Mouse (Mus musculus): ENCODE measurements around the gene Pnlip. TPM values are rescaled to one million over a fixed set of nuclear protein-coding genes. Genes with fewer than 3 reads are reported as not detected.

Gene Pnlip
- polyA plus RNA-seq, 1 experiment, result 0.79 TPM

DNA sequence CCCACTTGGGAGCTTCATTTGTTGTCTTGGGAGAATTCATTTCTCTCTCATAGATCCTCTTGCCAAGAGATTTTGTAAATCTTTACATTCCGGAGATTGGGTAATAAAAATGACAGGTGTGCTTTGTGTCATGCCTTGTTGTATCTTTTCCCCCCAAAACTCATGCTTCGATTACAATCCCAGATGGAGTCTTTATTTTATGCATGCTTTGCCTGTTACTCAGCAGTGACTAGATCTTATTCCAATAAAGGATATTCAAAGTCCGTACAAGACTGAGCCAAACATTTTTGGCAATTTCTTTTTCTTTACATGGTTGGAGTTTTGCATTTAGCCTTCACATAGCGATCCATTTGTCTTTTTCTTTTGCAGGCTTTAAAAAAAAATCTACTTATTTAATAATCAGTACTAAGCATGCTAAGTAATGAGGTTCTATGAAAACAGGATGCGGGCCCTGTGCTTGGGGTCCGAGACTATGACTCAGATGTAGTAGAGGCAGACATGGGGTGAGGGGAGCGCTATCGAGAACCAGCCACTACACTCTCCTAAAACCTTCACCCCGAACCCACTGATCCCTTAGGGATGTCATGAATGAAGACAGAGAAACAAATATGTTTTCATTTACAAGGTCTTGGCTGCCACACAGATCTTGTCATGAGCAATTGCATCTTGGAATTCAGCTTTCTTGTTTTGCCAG lies 26.9 kb upstream of the Pnlip start:
- TF ChIP-seq CTCF (IDR thresholded peaks at IDR 0.05; ENCODE audit: control insufficient read depth, insufficient read depth, insufficient replicate concordance, low read depth, low read length), result no peak
- TF ChIP-seq POLR2A (IDR thresholded peaks at IDR 0.05; ENCODE audit: control insufficient read depth, low read depth, low read length), result no peak
- Histone ChIP-seq H3K4me1 (ENCODE audit: control insufficient read depth, insufficient read depth, low read length) (peaks cover 7% of the 10 kb centered on the region), H3K27ac (ENCODE audit: control insufficient read depth, insufficient read depth, low read depth, low read length) (no peak overlapping the region), H3K36me3 (ENCODE audit: control insufficient read depth, insufficient read depth, low read length) (no peaks in the 10 kb centered on the region), H3K4me3 (ENCODE audit: control insufficient read depth, low read depth, low read length) (no peak overlapping the region), H3K27me3 (ENCODE audit: control insufficient read depth, insufficient read depth, low read length) (no peaks in the 10 kb centered on the region)

DNA sequence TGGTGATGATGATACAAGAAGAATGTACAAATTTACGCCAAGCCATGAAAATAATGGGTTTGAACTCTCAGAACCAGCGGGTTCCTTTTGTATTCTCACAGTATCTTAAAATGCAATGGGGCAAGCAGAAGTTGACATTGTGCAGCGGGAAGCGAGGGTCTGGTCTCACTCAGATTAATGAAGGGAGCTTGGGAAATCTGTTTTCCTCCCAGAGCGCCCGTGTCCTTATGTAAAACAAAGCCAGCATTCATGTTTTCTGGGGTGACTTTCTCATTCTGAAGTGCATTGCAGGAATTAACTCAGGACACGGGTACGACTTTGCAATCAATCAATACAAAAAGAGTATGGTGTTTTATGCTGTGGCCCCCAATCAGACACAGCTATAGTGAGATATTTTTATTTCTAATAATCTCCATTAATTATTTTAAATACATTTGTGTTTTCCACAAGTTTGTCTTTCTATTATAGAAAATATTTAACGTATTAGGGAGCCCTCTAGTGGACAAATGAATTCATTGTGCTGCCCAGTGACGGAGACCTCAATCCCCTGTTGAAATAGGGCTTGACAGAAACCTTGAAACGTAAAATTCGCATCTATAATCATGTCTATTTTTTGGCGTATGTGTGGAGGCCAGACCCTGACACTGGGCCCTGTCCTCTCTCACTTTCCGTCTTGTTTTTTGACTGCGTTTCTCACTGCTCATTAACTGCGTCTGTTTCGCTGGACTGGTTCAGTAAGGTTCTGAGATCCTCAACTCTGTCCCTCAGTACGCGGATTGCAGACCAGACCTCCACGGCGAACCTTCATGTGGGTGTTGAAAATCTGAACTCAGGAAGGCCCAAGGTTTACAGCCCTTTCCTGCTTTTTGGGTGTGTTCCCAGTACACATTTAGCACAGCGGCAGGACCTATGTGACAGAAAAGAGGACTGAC lies 24.6 kb upstream of the Pnlip start:
- Histone ChIP-seq H3K36me3 (ENCODE audit: control insufficient read depth, insufficient read depth, low read length) (no peaks in the 10 kb centered on the region), H3K27ac (ENCODE audit: control insufficient read depth, insufficient read depth, low read depth, low read length) (no peak overlapping the region), H3K4me3 (ENCODE audit: control insufficient read depth, low read depth, low read length) (no peak overlapping the region), H3K27me3 (ENCODE audit: control insufficient read depth, insufficient read depth, low read length) (no peaks in the 10 kb centered on the region), H3K4me1 (ENCODE audit: control insufficient read depth, insufficient read depth, low read length) (peaks cover 3% of the 10 kb centered on the region)
- no peak for TF ChIP-seq CTCF (IDR thresholded peaks at IDR 0.05; ENCODE audit: control insufficient read depth, insufficient read depth, insufficient replicate concordance, low read depth, low read length)
- no peak for TF ChIP-seq POLR2A (IDR thresholded peaks at IDR 0.05; ENCODE audit: control insufficient read depth, low read depth, low read length)

DNA sequence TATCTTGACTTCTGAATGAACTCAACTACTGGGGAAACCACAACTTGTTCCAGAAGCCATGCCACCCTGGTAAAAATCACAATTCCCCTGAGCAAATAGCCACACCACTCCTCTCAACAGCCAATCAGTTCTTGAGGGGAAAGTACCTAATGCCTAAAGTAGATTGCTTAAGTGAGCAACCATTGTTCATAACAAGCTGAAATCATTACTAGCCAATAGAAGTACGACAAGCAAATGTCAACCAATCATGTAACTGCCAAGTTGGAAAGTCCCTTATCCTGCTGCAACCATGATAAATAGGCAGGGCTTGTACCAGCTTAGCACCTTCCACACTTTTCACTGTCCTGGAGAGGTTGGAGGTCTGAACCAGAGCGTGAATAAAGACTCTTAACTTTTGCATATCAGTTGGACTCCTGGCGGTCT lies 22.9 kb upstream of the Pnlip start:
- Histone ChIP-seq H3K36me3 (ENCODE audit: control insufficient read depth, insufficient read depth, low read length) (no peaks in the 10 kb centered on the region), H3K27me3 (ENCODE audit: control insufficient read depth, insufficient read depth, low read length) (no peaks in the 10 kb centered on the region)
- TF ChIP-seq CTCF (IDR thresholded peaks at IDR 0.05; ENCODE audit: control insufficient read depth, insufficient read depth, insufficient replicate concordance, low read depth, low read length), result no peak
- no peak for TF ChIP-seq POLR2A (IDR thresholded peaks at IDR 0.05; ENCODE audit: control insufficient read depth, low read depth, low read length)

DNA sequence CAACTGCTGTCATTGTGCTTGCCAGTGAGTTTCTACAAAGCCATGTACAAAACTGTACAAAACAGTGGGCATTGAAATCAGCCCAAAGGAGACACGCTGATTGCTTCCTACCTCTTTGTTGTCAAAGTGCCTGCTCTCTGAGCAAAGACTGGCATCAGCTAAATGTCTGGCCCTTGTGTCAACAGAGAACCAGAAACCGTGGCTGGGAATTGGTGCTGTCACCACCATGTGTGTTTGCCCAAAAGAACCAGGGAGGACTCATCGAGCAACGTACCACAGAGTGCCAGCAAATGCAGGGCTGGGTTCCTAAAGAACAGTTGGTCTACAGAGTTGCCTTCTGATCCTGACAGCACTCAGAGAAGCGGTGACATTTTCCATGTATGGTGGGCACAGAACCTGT lies 2.3 kb upstream of the Pnlip start:
- Histone ChIP-seq H3K36me3 (ENCODE audit: control insufficient read depth, insufficient read depth, low read length) (no peaks in the 10 kb centered on the region), H3K4me3 (ENCODE audit: control insufficient read depth, low read depth, low read length) (no peak overlapping the region), H3K4me1 (ENCODE audit: control insufficient read depth, insufficient read depth, low read length) (no peaks in the 10 kb centered on the region), H3K27ac (ENCODE audit: control insufficient read depth, insufficient read depth, low read depth, low read length) (no peak overlapping the region), H3K27me3 (ENCODE audit: control insufficient read depth, insufficient read depth, low read length) (no peaks in the 10 kb centered on the region)
- no peak for TF ChIP-seq CTCF (IDR thresholded peaks at IDR 0.05; ENCODE audit: control insufficient read depth, insufficient read depth, insufficient replicate concordance, low read depth, low read length)

More for the DNA sequence above, 22.9 kb upstream of the Pnlip start:
- Histone ChIP-seq H3K4me1 (ENCODE audit: control insufficient read depth, insufficient read depth, low read length) (peaks cover 3% of the 10 kb centered on the region), H3K4me3 (ENCODE audit: control insufficient read depth, low read depth, low read length) (no peak overlapping the region), H3K27ac (ENCODE audit: control insufficient read depth, insufficient read depth, low read depth, low read length) (no peak overlapping the region)

DNA sequence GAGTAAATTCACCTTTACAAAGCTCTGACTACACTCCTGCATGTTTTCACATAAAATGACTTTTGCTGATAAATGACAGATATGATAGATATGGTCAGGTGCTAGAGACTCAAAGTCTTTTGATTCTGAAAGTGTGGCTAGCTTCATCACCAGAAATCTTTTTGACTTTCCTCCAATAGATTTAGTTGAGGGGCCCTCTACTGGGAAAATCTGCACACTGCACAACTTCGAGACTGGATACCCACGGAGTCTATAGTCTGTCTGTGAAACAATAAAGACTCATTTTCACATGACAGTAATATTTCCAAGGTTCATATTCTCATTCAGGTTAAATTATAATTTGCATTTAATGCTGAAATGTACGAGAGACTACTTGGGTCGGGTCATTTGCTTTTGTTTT lies 9.8 kb downstream of the Pnlip start:
- no peak for TF ChIP-seq CTCF (IDR thresholded peaks at IDR 0.05; ENCODE audit: control insufficient read depth, insufficient read depth, insufficient replicate concordance, low read depth, low read length)
- no peak for TF ChIP-seq POLR2A (IDR thresholded peaks at IDR 0.05; ENCODE audit: control insufficient read depth, low read depth, low read length)
- Histone ChIP-seq H3K36me3 (ENCODE audit: control insufficient read depth, insufficient read depth, low read length) (no peaks in the 10 kb centered on the region), H3K27me3 (ENCODE audit: control insufficient read depth, insufficient read depth, low read length) (no peaks in the 10 kb centered on the region), H3K4me3 (ENCODE audit: control insufficient read depth, low read depth, low read length) (no peak overlapping the region), H3K27ac (ENCODE audit: control insufficient read depth, insufficient read depth, low read depth, low read length) (no peak overlapping the region), H3K4me1 (ENCODE audit: control insufficient read depth, insufficient read depth, low read length) (no peaks in the 10 kb centered on the region)

DNA sequence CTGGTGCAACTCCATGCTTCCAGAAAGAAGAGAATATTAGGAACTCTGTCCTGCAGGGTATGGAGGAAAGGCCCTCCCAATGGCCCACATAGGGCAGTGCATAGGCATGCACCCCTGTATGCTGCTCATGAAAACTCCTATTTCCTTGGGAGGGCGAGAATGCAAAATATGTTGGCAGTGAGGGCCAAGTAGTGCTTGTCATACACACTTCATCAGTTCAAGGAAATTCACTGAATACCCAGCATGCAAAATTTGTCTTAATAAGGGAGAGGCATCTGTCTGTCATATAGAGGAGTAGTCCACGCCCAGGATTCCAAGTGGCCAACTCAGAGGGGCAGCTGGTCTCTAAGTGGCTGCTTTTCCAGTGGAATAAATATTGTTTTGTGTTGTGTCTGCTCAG lies 11.0 kb downstream of the Pnlip start:
- no peak overlapping the region for H3K4me3 ChIP-seq (ENCODE audit: control insufficient read depth, low read depth, low read length)
- no peaks in the 10 kb centered on the region for H3K27me3 ChIP-seq (ENCODE audit: control insufficient read depth, insufficient read depth, low read length)
- H3K36me3 ChIP-seq (ENCODE audit: control insufficient read depth, insufficient read depth, low read length), result no peaks in the 10 kb centered on the region
- TF ChIP-seq POLR2A (IDR thresholded peaks at IDR 0.05; ENCODE audit: control insufficient read depth, low read depth, low read length) (no peak), CTCF (IDR thresholded peaks at IDR 0.05; ENCODE audit: control insufficient read depth, insufficient read depth, insufficient replicate concordance, low read depth, low read length) (no peak)
- no peak overlapping the region for H3K27ac ChIP-seq (ENCODE audit: control insufficient read depth, insufficient read depth, low read depth, low read length)
- H3K4me1 ChIP-seq (ENCODE audit: control insufficient read depth, insufficient read depth, low read length), result no peaks in the 10 kb centered on the region

DNA sequence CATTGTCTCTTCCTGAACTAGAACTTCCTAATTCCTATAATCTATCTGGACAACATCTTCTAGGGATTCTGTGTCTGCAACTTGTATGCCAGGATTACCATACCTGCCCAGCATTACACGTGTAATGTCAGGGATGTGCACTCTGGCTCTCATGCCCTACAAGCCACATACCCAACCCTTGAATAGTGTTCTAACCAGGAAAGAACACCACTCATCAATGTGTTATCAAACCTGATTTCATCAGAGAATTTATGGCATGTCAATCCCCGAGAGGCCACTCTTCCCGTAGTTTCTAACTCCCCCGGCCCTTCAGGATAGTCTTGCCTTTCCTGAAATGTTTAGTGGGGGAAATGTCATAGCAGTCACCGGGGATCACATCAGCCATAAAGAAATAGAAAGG lies 12.6 kb downstream of the Pnlip start:
- H3K27ac ChIP-seq (ENCODE audit: control insufficient read depth, insufficient read depth, low read depth, low read length), result no peak overlapping the region
- TF ChIP-seq CTCF (IDR thresholded peaks at IDR 0.05; ENCODE audit: control insufficient read depth, insufficient read depth, insufficient replicate concordance, low read depth, low read length) (no peak), POLR2A (IDR thresholded peaks at IDR 0.05; ENCODE audit: control insufficient read depth, low read depth, low read length) (no peak)
- no peaks in the 10 kb centered on the region for H3K4me1 ChIP-seq (ENCODE audit: control insufficient read depth, insufficient read depth, low read length)
- no peaks in the 10 kb centered on the region for H3K27me3 ChIP-seq (ENCODE audit: control insufficient read depth, insufficient read depth, low read length)
- no peaks in the 10 kb centered on the region for H3K36me3 ChIP-seq (ENCODE audit: control insufficient read depth, insufficient read depth, low read length)
- no peak overlapping the region for H3K4me3 ChIP-seq (ENCODE audit: control insufficient read depth, low read depth, low read length)
